Mouse (Mus musculus): ENCODE data around the gene Gsta2. TPM values are rescaled to one million over a fixed set of nuclear protein-coding genes. Genes with fewer than 3 reads are reported as not detected.
A peak's percentile ranks its signal among the peaks of the same experiment; 100 is the strongest.
"Not testable (repeated sequence)": the region's sequence is repeated elsewhere in the genome, so short reads cannot be mapped to it uniquely, and the experiment has no call there.

Gsta2 gene
- polyA plus RNA-seq, 1 experiment from 2014 or later: not detected

DNA sequence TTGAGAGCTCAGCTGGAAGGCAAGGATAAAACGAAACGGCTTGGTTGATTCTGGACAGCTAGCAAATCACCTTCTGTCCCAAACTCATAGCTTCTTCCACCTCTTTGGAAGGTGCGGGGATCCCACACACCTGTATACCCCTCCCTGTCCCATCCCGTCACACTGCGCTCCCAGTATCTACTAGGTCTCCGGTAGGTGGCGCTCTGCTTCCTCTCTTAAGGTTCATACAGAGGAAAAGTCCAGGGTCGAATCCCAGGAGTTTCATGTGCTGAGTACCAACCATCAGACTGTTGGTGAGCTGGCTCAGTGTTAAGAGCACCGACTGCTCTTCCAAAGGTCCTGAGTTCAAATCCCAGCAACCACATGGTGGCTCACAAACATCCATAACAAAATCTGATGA, 2.5 kb upstream of the Gsta2 start:
- H3K9ac ChIP-seq (ENCODE audit: low read length): no peak overlapping the region
- 10% methylated on average over 9 of the region's 9 CpGs for WGBS

DNA sequence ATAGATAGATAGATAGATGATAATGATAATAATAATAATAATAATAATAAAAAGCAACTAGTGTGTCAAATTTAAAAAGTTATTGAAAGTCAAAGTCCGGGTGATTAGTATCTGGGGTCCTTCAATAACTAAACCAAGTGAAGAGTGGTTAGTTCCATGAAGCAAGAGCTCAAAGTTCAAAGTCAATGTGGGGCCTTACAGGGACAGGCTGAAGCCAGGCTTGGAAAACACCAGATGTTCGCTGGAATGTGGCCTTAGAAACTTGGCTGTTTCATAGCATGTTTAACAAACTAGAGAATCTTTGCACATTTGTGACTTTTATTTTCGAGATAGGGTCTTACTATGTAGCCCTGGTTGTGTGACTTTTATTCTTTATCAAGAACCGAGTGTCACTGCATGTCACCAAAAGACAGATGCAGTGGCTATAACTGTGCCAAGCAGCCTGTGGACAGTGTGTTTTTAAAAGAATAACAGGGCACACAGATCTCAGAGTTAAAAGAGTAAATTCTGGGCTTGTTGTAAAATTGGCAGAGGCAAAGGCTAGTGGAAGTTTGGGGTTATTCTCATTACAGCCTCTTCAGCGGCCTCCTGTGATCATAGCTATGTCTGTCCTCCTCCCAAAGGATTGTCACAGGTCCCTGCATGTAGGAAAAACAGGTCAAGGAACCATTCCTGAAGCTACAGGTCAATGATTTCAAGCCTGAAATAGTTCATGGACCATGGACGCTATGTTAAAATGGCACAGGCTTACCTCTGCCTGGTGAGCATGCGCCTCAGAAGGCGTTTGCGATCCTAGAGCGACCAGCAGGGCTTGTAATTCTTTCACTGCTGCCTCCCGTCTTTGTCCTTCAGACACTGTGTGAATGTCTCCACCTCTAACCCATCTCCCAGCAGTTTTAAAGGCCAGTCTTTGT, 666 bp downstream of the Gsta2 start:
- DNase-seq (ENCODE audit: low spot score, missing footprints) (no peak), ATAC-seq (ENCODE audit: low FRiP score) (no peak)
- H3K4me2 ChIP-seq: no peak overlapping the region
- no peak overlapping the region for H3K4me3 ChIP-seq (ENCODE audit: low read depth, low read length)
- H3K36me3 ChIP-seq (ENCODE audit: control insufficient read depth, insufficient read depth, low read length): no peaks in the 10 kb centered on the region
- no peaks in the 10 kb centered on the region for H3K4me1 ChIP-seq (ENCODE audit: control insufficient read depth, insufficient read depth, low read length)
- no peak overlapping the region for H3K9ac ChIP-seq (ENCODE audit: low read length)
- no peaks in the 10 kb centered on the region for H3K27me3 ChIP-seq (ENCODE audit: control insufficient read depth, insufficient read depth, low read length)
- no peaks in the 10 kb centered on the region for H3K9me3 ChIP-seq (ENCODE audit: control insufficient read depth, low read length)
- no peak overlapping the region for H3K27ac ChIP-seq (ENCODE audit: low read depth, low read length)
- whole genome bisulfite sequencing: 86% methylated on average over 11 of the region's 11 CpGs

More for the DNA sequence above, 2.5 kb upstream of the Gsta2 start:
- no peaks in the 10 kb centered on the region for H3K4me1 ChIP-seq (ENCODE audit: control insufficient read depth, insufficient read depth, low read length)
- no peak overlapping the region for H3K4me3 ChIP-seq (ENCODE audit: low read depth, low read length)
- no peak overlapping the region for H3K27ac ChIP-seq (ENCODE audit: low read depth, low read length)
- no peaks in the 10 kb centered on the region for H3K9me3 ChIP-seq (ENCODE audit: control insufficient read depth, low read length)
- DNase-seq (ENCODE audit: low spot score, missing footprints) (peak; percentile 89), ATAC-seq (ENCODE audit: low FRiP score) (peak; percentile 59)
- no peaks in the 10 kb centered on the region for H3K27me3 ChIP-seq (ENCODE audit: control insufficient read depth, insufficient read depth, low read length)
- no peak overlapping the region for H3K4me2 ChIP-seq
- H3K36me3 ChIP-seq (ENCODE audit: control insufficient read depth, insufficient read depth, low read length): no peaks in the 10 kb centered on the region

DNA sequence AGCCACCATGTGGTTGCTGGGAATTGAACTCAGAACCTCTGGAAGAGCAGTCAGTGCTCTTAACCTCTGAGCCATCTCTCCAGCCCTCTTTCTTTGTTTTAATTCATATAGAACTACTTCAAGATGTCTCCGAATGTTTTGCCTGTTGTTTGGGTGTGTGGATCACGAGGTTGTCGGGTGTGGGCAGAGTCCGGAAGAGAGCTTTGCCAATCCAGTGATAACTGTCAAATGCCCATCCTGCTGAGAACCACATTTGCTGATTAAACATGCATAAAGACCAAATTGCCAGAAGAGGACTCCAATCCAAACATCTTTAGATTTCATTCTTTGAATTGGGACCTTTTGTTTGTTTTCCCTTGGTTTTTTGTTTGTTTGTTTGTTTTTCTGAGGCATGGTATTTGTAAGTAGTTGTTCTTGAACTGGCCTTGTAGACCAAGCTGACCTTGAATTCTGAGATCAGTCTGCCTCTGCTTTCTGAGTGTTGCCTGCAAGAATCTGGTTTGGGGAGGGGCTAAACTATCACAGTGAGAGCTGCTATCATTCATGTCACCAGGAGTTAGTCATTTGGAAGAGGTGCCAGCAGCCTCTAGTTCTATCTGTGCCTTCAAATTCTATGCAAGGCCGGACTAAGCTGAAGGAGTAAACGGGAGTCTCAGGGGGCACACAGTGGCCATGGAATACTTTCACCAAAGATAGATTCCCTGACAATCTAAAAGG, 3.9 kb downstream of the Gsta2 start:
- no peak overlapping the region for H3K4me2 ChIP-seq
- no peaks in the 10 kb centered on the region for H3K36me3 ChIP-seq (ENCODE audit: control insufficient read depth, insufficient read depth, low read length)
- no peak overlapping the region for H3K4me3 ChIP-seq (ENCODE audit: low read depth, low read length)
- H3K9ac ChIP-seq (ENCODE audit: low read length): no peak overlapping the region
- WGBS: 85% methylated on average over 6 of the region's 6 CpGs
- ATAC-seq (ENCODE audit: low FRiP score): no peak
- no peak for DNase-seq (ENCODE audit: low spot score, missing footprints)
- no peak overlapping the region for H3K27ac ChIP-seq (ENCODE audit: low read depth, low read length)
- H3K9me3 ChIP-seq (ENCODE audit: control insufficient read depth, low read length): no peaks in the 10 kb centered on the region
- H3K27me3 ChIP-seq (ENCODE audit: control insufficient read depth, insufficient read depth, low read length): no peaks in the 10 kb centered on the region
- no peaks in the 10 kb centered on the region for H3K4me1 ChIP-seq (ENCODE audit: control insufficient read depth, insufficient read depth, low read length)

DNA sequence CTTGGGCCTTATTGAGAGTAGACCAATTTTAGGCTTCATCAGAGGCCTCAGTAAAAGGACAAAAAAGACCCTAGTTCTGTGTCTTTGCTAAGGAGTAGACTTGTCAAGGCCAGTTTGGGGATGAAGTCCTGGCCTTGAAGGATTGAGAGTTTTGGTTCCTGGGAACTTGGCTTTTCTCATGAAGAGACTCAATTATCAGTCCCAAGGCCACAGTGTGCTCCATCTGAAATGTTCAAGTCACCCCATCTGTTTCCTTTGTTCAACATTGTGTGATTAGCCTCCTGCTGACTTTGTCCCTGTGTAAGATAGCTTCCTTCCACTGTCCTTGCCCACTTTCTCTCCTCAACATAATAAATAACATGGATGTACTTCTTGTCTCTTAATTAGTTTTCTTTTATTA, 5.6 kb downstream of the Gsta2 start:
- not testable (repeated sequence) for DNase-seq (ENCODE audit: low spot score, missing footprints); H3K4me2 ChIP-seq; ATAC-seq (ENCODE audit: low FRiP score); H3K4me3 ChIP-seq (ENCODE audit: low read depth, low read length); H3K36me3 ChIP-seq (ENCODE audit: control insufficient read depth, insufficient read depth, low read length); H3K9me3 ChIP-seq (ENCODE audit: control insufficient read depth, low read length); H3K27ac ChIP-seq (ENCODE audit: low read depth, low read length); H3K4me1 ChIP-seq (ENCODE audit: control insufficient read depth, insufficient read depth, low read length); H3K27me3 ChIP-seq (ENCODE audit: control insufficient read depth, insufficient read depth, low read length); H3K9ac ChIP-seq (ENCODE audit: low read length)

DNA sequence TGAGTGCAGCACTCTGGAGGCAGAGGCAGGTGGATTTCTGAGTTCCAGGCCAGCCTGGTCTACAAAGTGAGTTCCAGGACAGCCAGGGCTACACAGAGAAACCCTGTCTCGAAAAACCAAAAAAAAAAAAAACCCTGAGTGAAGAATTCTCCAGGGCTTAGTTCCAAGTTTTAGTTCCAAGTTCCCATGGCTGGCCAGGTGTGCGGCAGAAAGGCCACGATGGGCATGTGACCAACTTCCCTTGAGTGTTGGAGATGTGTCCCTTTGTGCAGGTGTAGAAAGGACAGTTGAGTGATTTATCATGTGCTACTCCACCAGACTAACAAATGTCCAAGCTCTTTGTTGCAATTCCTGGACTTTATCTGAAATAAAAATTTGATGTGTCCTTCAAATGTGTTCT, 6.4 kb downstream of the Gsta2 start:
- not testable (repeated sequence) for H3K4me1 ChIP-seq (ENCODE audit: control insufficient read depth, insufficient read depth, low read length); ATAC-seq (ENCODE audit: low FRiP score)

DNA sequence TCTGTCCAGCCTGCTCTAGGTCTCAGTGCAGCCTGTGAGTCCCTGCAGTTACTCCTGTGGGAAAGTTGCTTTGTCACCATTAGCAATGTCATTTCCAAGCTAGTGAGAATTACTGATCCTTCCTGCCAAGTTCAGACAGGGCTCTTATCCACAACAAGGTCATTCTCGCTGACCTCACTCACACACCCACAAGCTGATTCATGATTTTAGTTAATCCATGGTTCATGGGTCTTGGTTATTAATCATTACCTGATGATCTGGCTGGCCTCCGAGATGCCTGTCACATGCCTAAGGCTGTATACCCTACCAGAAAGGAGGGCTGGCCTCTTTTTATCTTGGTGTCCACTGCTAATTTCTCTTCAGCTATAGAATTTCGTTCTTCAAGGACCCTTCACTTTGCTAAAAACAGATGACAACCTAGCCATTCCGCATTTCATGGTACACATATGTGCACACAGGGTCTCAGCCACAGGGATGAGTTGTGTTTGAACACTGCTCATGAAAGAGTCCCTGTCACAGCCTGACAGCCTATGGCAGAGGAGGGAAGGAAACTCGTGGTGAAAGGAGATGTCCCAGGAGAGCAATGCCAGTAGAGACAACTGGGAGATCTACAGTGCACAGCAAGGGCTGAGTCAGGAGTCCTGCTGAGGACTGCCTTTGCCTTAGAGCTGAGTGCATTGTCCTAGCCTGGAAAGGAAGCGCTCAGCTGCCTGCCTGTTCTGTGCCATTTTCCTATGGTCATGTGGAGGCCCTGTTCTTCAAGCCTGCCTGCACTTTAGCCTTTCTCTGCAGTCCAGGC, 7.2 kb downstream of the Gsta2 start:
- not testable (repeated sequence) for H3K4me2 ChIP-seq; H3K9me3 ChIP-seq (ENCODE audit: control insufficient read depth, low read length); H3K4me1 ChIP-seq (ENCODE audit: control insufficient read depth, insufficient read depth, low read length); H3K27ac ChIP-seq (ENCODE audit: low read depth, low read length); ATAC-seq (ENCODE audit: low FRiP score); H3K9ac ChIP-seq (ENCODE audit: low read length); H3K4me3 ChIP-seq (ENCODE audit: low read depth, low read length); DNase-seq (ENCODE audit: low spot score, missing footprints); H3K27me3 ChIP-seq (ENCODE audit: control insufficient read depth, insufficient read depth, low read length); H3K36me3 ChIP-seq (ENCODE audit: control insufficient read depth, insufficient read depth, low read length)
- 74% methylated on average over 6 of the region's 6 CpGs for WGBS

More for the DNA sequence above, 6.4 kb downstream of the Gsta2 start:
- not testable (repeated sequence) for H3K4me2 ChIP-seq; H3K27me3 ChIP-seq (ENCODE audit: control insufficient read depth, insufficient read depth, low read length); H3K4me3 ChIP-seq (ENCODE audit: low read depth, low read length); H3K27ac ChIP-seq (ENCODE audit: low read depth, low read length); H3K36me3 ChIP-seq (ENCODE audit: control insufficient read depth, insufficient read depth, low read length); DNase-seq (ENCODE audit: low spot score, missing footprints); H3K9me3 ChIP-seq (ENCODE audit: control insufficient read depth, low read length); H3K9ac ChIP-seq (ENCODE audit: low read length)
- 82% methylated on average over 3 of the region's 3 CpGs for WGBS

DNA sequence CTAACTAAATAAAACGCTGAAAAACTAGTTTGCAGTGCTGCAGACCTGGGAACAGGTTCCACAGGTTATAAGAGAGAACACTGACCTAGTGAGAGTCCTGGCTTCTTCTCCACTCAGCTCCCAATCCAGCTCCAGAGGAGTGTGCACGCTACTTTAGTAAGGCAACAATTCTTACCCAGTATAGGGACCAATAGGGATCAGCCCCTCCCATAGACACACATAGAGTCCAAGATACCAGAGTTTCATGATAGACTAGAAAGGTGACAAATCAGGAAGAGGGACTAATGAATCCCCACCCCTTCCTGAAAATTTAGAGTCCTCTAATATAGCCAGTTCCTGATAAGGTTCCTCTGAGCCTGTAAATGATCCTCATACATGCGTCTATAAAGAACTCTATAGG, 8.6 kb downstream of the Gsta2 start:
- DNase-seq (ENCODE audit: low spot score, missing footprints) (no peak), ATAC-seq (ENCODE audit: low FRiP score) (no peak)
- H3K4me1 ChIP-seq (ENCODE audit: control insufficient read depth, insufficient read depth, low read length): no peaks in the 10 kb centered on the region
- H3K27me3 ChIP-seq (ENCODE audit: control insufficient read depth, insufficient read depth, low read length): no peaks in the 10 kb centered on the region
- 72% methylated on average over 3 of the region's 3 CpGs for WGBS
- no peak overlapping the region for H3K27ac ChIP-seq (ENCODE audit: low read depth, low read length)
- no peak overlapping the region for H3K4me2 ChIP-seq
- no peaks in the 10 kb centered on the region for H3K9me3 ChIP-seq (ENCODE audit: control insufficient read depth, low read length)
- no peaks in the 10 kb centered on the region for H3K36me3 ChIP-seq (ENCODE audit: control insufficient read depth, insufficient read depth, low read length)
- no peak overlapping the region for H3K9ac ChIP-seq (ENCODE audit: low read length)
- no peak overlapping the region for H3K4me3 ChIP-seq (ENCODE audit: low read depth, low read length)

DNA sequence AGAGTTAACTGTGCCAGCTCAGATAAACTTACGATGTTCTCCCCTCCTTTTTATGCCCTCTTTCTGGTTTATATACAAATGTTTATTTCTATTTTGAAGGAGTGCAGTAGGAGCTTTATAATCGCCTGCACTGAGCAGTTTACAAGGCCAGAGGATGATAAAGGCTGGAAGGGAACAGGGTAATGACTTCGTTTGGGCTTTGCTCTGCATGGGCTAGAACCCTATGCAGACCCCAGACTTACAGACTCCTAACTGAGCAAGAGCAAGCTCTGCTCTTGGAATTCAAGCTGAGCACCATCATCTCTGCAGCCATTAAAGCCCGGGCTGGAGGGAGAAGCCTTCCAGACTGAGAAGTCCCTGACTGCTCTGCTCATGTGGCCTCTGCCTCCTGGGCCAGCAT, 10.4 kb downstream of the Gsta2 start:
- DNase-seq (ENCODE audit: low spot score, missing footprints); H3K4me3 ChIP-seq (ENCODE audit: low read depth, low read length); H3K9me3 ChIP-seq (ENCODE audit: control insufficient read depth, low read length); H3K4me1 ChIP-seq (ENCODE audit: control insufficient read depth, insufficient read depth, low read length); H3K9ac ChIP-seq (ENCODE audit: low read length); H3K27me3 ChIP-seq (ENCODE audit: control insufficient read depth, insufficient read depth, low read length); ATAC-seq (ENCODE audit: low FRiP score); H3K4me2 ChIP-seq; H3K36me3 ChIP-seq (ENCODE audit: control insufficient read depth, insufficient read depth, low read length); H3K27ac ChIP-seq (ENCODE audit: low read depth, low read length): not testable (repeated sequence)
- WGBS: 74% methylated on average over 4 of the region's 4 CpGs

Data from midbrain, embryonic 11.5 days (tissue).